Mouse (Mus musculus) hindbrain, embryonic 11.5 days (tissue): Measurements from ENCODE around the gene Sec14l3. TPM values are rescaled to one million over a fixed set of nuclear protein-coding genes. Genes with fewer than 3 reads are reported as not detected.

Source experiments
- ATAC-seq: fragments of 200-750 bp; cut with Nextera tagmentation; 2 replicates; pipeline ENCODE4 v1.8.0; 2017; ENCODE audit warnings: mild to moderate bottlenecking, moderate TSS enrichment, moderate library complexity; ENCODE audit not compliant: low FRiP score
- DNase-seq: peaks from one replicate; pipeline ENCODE4 v3.0.0-alpha.2; 2015; ENCODE audit warnings: low spot score
- H3K27ac ChIP-seq: fragments of 300-500 bp; sonication (generic); 2 replicates; pipeline ENCODE4 v1.5.1; 2014; ENCODE audit warnings: mild to moderate bottlenecking, low read depth, low read length
- H3K27me3 ChIP-seq: fragments of 300-500 bp; sonication (generic); 2 replicates; pipeline ENCODE4 v1.6.1; 2014; ENCODE audit warnings: mild to moderate bottlenecking, low read length, moderate library complexity, mixed read lengths; ENCODE audit not compliant: control insufficient read depth, insufficient read depth
- H3K36me3 ChIP-seq: fragments of 300-500 bp; sonication (generic); 2 replicates; pipeline ENCODE4 v1.6.1; 2014; ENCODE audit warnings: mild to moderate bottlenecking, low read length, moderate library complexity, mixed read lengths; ENCODE audit not compliant: control insufficient read depth, insufficient read depth
- H3K4me1 ChIP-seq: fragments of 300-500 bp; sonication (generic); replicated peaks from 2 replicates; pipeline ENCODE4 v1.6.1; 2014; ENCODE audit warnings: low read length, mixed read lengths; ENCODE audit not compliant: control insufficient read depth, insufficient read depth
- H3K4me2 ChIP-seq: fragments of 300-500 bp; sonication (generic); replicated peaks from 2 replicates; pipeline ENCODE4 v1.6.1; 2014; ENCODE audit warnings: mild to moderate bottlenecking, low read depth, low read length
- H3K4me3 ChIP-seq: fragments of 300-500 bp; sonication (generic); 2 replicates; pipeline ENCODE4 v1.5.1; 2014; ENCODE audit warnings: low read depth, low read length
- H3K9ac ChIP-seq: fragments of 300-500 bp; sonication (generic); 2 replicates; pipeline ENCODE4 v1.6.1; 2014; ENCODE audit warnings: low read depth, low read length
- H3K9me3 ChIP-seq: fragments of 300-500 bp; sonication (generic); 2 replicates; pipeline ENCODE4 v1.6.1; 2016; ENCODE audit warnings: low read length; ENCODE audit not compliant: control insufficient read depth
- WGBS: fragments of 180-500 bp; shearing (Covaris S2); extraction: QIAGEN DNeasy Blood & Tissue Kit; methylation state at CpG from one replicate; pipeline ENCODE4 v1.1.7; 2014; 5-methylcytosine and 5-hydroxymethylcytosine counted together
- polyA plus RNA-seq: library from polyadenylated mRNA; unstranded; fragments of >200 nt; fragmentation: Nextera tagmentation; extraction: Ambion mirVana; gene quantifications from 2 replicates; pipeline ENCODE4 v1.2.1, GENCODE M21; 2014

Gene Sec14l3
- polyA plus RNA-seq, 1 experiment from 2014 or later, result not detected

GRCm38 (mm10) chr11:4123922-4124321 is 59.3 kb downstream of the Sec14l3 start:
- 67% methylated on average over 5 of the region's 5 CpGs for WGBS

GRCm38 (mm10) chr11:4127059-4127458 is 62.4 kb downstream of the Sec14l3 start:
- WGBS, result 91% methylated on average over 1 of the region's 1 CpGs

More at GRCm38 (mm10) chr11:4123922-4124321, 59.3 kb downstream of the Sec14l3 start:
- peaks cover 3% of the 10 kb centered on the region for H3K27me3 ChIP-seq
- H3K9ac ChIP-seq, result no peak overlapping the region
- DNase-seq (peak; percentile 47), ATAC-seq (no peak)
- H3K9me3 ChIP-seq, result no peaks in the 10 kb centered on the region
- H3K4me2 ChIP-seq, result no peak overlapping the region
- H3K27ac ChIP-seq, result no peak overlapping the region
- no peaks in the 10 kb centered on the region for H3K36me3 ChIP-seq
- no peaks in the 10 kb centered on the region for H3K4me1 ChIP-seq
- H3K4me3 ChIP-seq, result no peak overlapping the region

More at GRCm38 (mm10) chr11:4127059-4127458, 62.4 kb downstream of the Sec14l3 start:
- Histone ChIP-seq H3K36me3 (no peaks in the 10 kb centered on the region), H3K4me3 (no peak overlapping the region), H3K9me3 (no peaks in the 10 kb centered on the region), H3K27me3 (no peaks in the 10 kb centered on the region), H3K27ac (no peak overlapping the region), H3K4me1 (no peaks in the 10 kb centered on the region), H3K9ac (no peak overlapping the region), H3K4me2 (no peak overlapping the region)
- no peak for DNase-seq
- ATAC-seq, result no peak

Other genes with a start within 250 kb of the Sec14l3 start
- gene Osbp2, start 200.9 kb upstream of the Sec14l3 start, polyA plus RNA-seq, result 1.5 and 1.8 TPM in 2 replicates
- gene 4921536K21Rik, start 169.7 kb upstream of the Sec14l3 start, polyA plus RNA-seq, result 0.27 and 1.2 TPM in 2 replicates
- gene Dusp18, start 169.6 kb upstream of the Sec14l3 start, polyA plus RNA-seq, result 21.6 and 28.0 TPM in 2 replicates
- gene Slc35e4, start 150.2 kb upstream of the Sec14l3 start, polyA plus RNA-seq, result 4.0 and 4.4 TPM in 2 replicates
- 32.8 and 38.8 TPM in 2 replicates for gene Tcn2, start 132.7 kb upstream of the Sec14l3 start, polyA plus RNA-seq
- 65.7 and 71.9 TPM in 2 replicates for gene Pes1, start 100.9 kb upstream of the Sec14l3 start, polyA plus RNA-seq
- gene 4930556J24Rik, start 88.1 kb upstream of the Sec14l3 start, polyA plus RNA-seq, result 0.17 and 0.19 TPM in 2 replicates
- 1.4 and 1.5 TPM in 2 replicates for gene Gal3st1, start 81.2 kb upstream of the Sec14l3 start, polyA plus RNA-seq
- not detected in 2 replicates for gene Sec14l4, start 33.4 kb upstream of the Sec14l3 start, polyA plus RNA-seq
- gene Mtfp1, start 30.6 kb downstream of the Sec14l3 start, polyA plus RNA-seq, result 5.7 and 6.2 TPM in 2 replicates
- 1.7 and 2.1 TPM in 2 replicates for gene Sec14l2, start 58.6 kb downstream of the Sec14l3 start, polyA plus RNA-seq
- gene Rnf215, start 70.4 kb downstream of the Sec14l3 start, polyA plus RNA-seq, result 24.8 and 31.8 TPM in 2 replicates
- gene Ccdc157, start 95.5 kb downstream of the Sec14l3 start, polyA plus RNA-seq, result 2.7 and 3.5 TPM in 2 replicates
- 80.7 and 81.1 TPM in 2 replicates for gene Sf3a1, start 95.5 kb downstream of the Sec14l3 start, polyA plus RNA-seq
- gene Tbc1d10a, start 121.9 kb downstream of the Sec14l3 start, polyA plus RNA-seq, result 13.8 and 17.6 TPM in 2 replicates
- 2.1 and 3.4 TPM in 2 replicates for gene Castor1, start 153.4 kb downstream of the Sec14l3 start, polyA plus RNA-seq
- gene Osm, start 171.6 kb downstream of the Sec14l3 start, polyA plus RNA-seq, result not detected in 2 replicates
- not detected in 2 replicates for gene Lif, start 192.7 kb downstream of the Sec14l3 start, polyA plus RNA-seq